Mouse (Mus musculus) lung, postnatal 0 days (tissue): ENCODE results near the gene Slc22a17.

Experiments used
- CTCF ChIP-seq: IDR thresholded peaks from 2 replicates; pipeline ENCODE4 v1.5.1; 2016; ENCODE audit warnings: antibody characterized with exemption, mild to moderate bottlenecking
- EP300 ChIP-seq: IDR thresholded peaks from 2 replicates; pipeline ENCODE4 v1.6.1; 2016; ENCODE audit warnings: antibody characterized with exemption, mild to moderate bottlenecking, control low read depth

GRCm38 (mm10) chr14:54912109-54912850, 652 bp downstream of the Slc22a17 start:
- TF ChIP-seq CTCF (no peak), EP300 (no peak)
